Mouse (Mus musculus) forebrain, embryonic 11.5 days (tissue): ENCODE measurements at regions not wholly inside any gene's neighbourhood (a gene's known extent, or its start where the extent isn't known, plus 50 kb on each side); places are given as distances from the start of the nearest gene placed in this dataset.

Experiments used
- ATAC-seq: fragments of 200-750 bp; cut with Nextera tagmentation; replicated peaks from 2 replicates; pipeline ENCODE4 v1.8.0; 2017; ENCODE audit warnings: moderate TSS enrichment; ENCODE audit not compliant: low FRiP score
- DNase-seq: peaks from one replicate; pipeline ENCODE4 v3.0.0-alpha.2; 2017; ENCODE audit warnings: low spot score
- H3K27ac ChIP-seq: fragments of 300-500 bp; sonication (generic); 2 replicates; pipeline ENCODE4 v1.5.1; 2014; ENCODE audit warnings: low read depth, low read length
- H3K27me3 ChIP-seq: fragments of 300-500 bp; sonication (generic); 2 replicates; pipeline ENCODE4 v1.6.1; 2014; ENCODE audit warnings: mild to moderate bottlenecking, low read length, mixed read lengths; ENCODE audit not compliant: control insufficient read depth, insufficient read depth
- H3K36me3 ChIP-seq: fragments of 300-500 bp; sonication (generic); 2 replicates; pipeline ENCODE4 v1.6.1; 2014; ENCODE audit warnings: mild to moderate bottlenecking, low read length, moderate library complexity, mixed read lengths; ENCODE audit not compliant: control insufficient read depth, insufficient read depth
- H3K4me1 ChIP-seq: fragments of 300-500 bp; sonication (generic); replicated peaks from 2 replicates; pipeline ENCODE4 v1.6.1; 2014; ENCODE audit warnings: low read length, mixed read lengths; ENCODE audit not compliant: control insufficient read depth, insufficient read depth
- H3K4me2 ChIP-seq: fragments of 300-500 bp; sonication (generic); 2 replicates; pipeline ENCODE4 v1.6.1; 2014; ENCODE audit warnings: low read depth, mild to moderate bottlenecking, low read length, moderate library complexity, mixed read lengths; ENCODE audit not compliant: severe bottlenecking
- H3K4me3 ChIP-seq: fragments of 300-500 bp; sonication (generic); 2 replicates; pipeline ENCODE4 v1.5.1; 2014; ENCODE audit warnings: low read depth, low read length
- H3K9ac ChIP-seq: fragments of 300-500 bp; sonication (generic); 2 replicates; pipeline ENCODE4 v1.6.1; 2014; ENCODE audit warnings: low read length
- H3K9me3 ChIP-seq: fragments of 300-500 bp; sonication (generic); 2 replicates; pipeline ENCODE4 v1.6.1; 2016; ENCODE audit warnings: low read length, mixed read lengths; ENCODE audit not compliant: control insufficient read depth
- WGBS: fragments of 180-500 bp; shearing (Covaris S2); extraction: QIAGEN DNeasy Blood & Tissue Kit; methylation state at CpG from one replicate; pipeline ENCODE4 v1.1.7; 2014; 5-methylcytosine and 5-hydroxymethylcytosine counted together

DNA sequence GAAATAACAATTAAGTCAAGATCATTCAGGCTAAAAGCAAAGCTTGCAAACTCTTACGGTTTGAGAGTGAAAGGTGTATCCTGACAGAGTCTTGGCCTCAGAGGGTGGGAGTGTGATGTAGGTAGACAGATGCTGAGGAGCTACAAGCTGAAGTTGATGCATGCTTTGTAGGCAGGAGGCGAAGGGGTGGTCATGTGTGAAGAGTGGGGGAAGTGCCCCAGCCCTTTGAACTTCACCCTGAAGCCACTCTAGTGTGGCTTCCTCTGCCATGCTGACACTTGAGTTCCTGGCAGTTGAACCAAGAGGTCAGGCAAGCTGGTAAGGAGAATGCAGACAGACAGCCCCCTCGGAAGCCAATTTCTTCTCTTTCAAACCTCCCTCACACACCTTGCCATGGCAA is 141.0 kb upstream of the Sox5 start:
- no peak overlapping the region for H3K4me3 ChIP-seq
- 89% methylated on average over 3 of the region's 3 CpGs for WGBS
- no peak overlapping the region for H3K4me2 ChIP-seq
- no peaks in the 10 kb centered on the region for H3K36me3 ChIP-seq
- no peaks in the 10 kb centered on the region for H3K9me3 ChIP-seq
- H3K4me1 ChIP-seq: no peaks in the 10 kb centered on the region
- H3K27ac ChIP-seq: no peak overlapping the region
- no peak overlapping the region for H3K9ac ChIP-seq
- H3K27me3 ChIP-seq: no peaks in the 10 kb centered on the region
- DNase-seq: no peak
- ATAC-seq: no peak

DNA sequence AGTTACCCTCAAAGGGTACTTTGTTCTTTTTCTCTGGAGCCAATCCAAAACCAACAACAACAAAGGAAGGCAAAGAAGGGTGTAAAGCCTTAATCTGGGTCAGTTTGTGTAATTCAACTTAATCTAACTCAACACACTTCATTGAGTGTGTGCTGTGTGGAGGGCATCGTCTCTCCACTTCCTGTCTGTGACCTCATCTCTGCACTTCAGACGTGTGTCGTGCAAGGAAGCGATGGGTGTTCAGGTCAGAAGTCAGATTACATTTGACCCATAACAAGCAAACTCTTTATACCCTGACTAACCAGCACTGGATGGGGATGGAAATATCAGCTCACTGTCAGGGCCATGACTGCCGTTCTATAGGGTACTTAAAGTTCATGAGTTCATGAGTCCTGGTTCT is 138.0 kb upstream of the Sox5 start:
- ATAC-seq: no peak
- no peaks in the 10 kb centered on the region for H3K36me3 ChIP-seq
- H3K4me2 ChIP-seq: no peak overlapping the region
- no peaks in the 10 kb centered on the region for H3K9me3 ChIP-seq
- no peak overlapping the region for H3K27ac ChIP-seq
- no peak overlapping the region for H3K9ac ChIP-seq
- no peaks in the 10 kb centered on the region for H3K27me3 ChIP-seq
- H3K4me1 ChIP-seq: no peaks in the 10 kb centered on the region
- no peak for DNase-seq
- 69% methylated on average over 5 of the region's 5 CpGs for WGBS
- H3K4me3 ChIP-seq: no peak overlapping the region

DNA sequence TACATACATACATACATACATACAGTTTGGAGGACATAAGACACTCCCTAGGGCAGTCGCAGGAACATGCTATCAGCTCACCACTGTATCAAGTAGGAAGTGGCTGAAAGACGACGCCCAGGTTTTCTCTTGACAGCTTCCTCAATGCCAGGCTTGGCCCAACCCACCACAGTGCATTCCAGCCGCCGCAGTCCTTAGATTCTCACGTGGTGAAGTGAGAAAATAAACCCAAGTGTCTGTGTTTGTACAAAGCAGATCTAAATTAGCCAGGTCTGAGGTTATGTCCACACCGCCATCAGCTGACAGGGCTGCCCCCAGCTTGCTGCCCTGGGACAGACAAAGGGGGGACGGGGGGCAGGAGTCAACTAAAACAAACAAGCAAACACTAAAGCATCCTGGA is 135.4 kb upstream of the Sox5 start:
- Histone ChIP-seq H3K4me3 (no peak overlapping the region), H3K27ac (no peak overlapping the region), H3K9me3 (no peaks in the 10 kb centered on the region), H3K27me3 (no peaks in the 10 kb centered on the region), H3K36me3 (no peaks in the 10 kb centered on the region), H3K9ac (no peak overlapping the region), H3K4me2 (no peak overlapping the region), H3K4me1 (no peaks in the 10 kb centered on the region)
- ATAC-seq (no peak), DNase-seq (no peak)
- WGBS: 65% methylated on average over 8 of the region's 8 CpGs

DNA sequence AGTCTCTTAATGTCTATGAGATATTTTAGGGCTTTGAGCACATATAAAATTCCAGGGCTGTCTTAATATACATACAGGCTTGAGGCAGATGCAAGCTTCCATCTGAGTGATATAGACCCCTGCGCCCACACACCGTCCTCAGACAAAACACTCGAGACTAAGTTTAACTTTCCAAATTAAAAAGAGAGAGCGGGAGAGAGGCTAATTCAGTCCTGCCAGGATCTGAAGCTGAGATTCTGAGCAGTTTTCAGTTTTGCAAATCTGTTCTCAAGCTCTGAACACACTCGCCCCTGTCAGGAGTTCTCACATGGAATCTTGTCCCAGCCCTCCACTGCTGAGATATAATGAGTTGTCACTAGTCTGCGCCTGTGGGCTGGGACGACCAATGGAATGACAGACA is 130.0 kb upstream of the Sox5 start:
- ATAC-seq: no peak
- DNase-seq: no peak
- Histone ChIP-seq H3K4me2 (no peak overlapping the region), H3K9ac (no peak overlapping the region), H3K36me3 (no peaks in the 10 kb centered on the region), H3K4me1 (no peaks in the 10 kb centered on the region), H3K27me3 (no peaks in the 10 kb centered on the region), H3K9me3 (no peaks in the 10 kb centered on the region), H3K27ac (no peak overlapping the region), H3K4me3 (no peak overlapping the region)
- 74% methylated on average over 7 of the region's 7 CpGs for WGBS

DNA sequence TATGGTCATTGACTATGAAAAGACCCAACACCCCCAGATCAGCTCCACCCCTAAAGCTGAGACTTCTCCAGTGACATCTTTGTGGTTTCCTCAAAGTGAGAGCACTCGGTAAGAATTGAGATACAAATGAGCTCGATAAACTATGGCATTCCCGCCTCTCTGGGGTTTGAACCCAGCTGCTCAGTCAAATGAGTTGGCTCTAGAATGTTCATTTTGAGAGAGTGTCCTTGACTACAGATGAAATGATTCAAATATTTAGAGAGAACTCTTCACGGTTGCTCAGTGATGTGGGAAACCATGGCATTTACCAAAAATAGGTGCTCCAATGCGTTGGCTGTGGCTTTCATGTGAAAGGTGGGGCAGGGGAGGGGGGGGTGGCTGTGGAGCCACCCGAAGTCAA is 128.6 kb upstream of the Sox5 start:
- WGBS: 87% methylated on average over 6 of the region's 6 CpGs
- Histone ChIP-seq H3K4me3 (no peak overlapping the region), H3K9me3 (no peaks in the 10 kb centered on the region), H3K9ac (no peak overlapping the region), H3K27me3 (no peaks in the 10 kb centered on the region), H3K4me2 (no peak overlapping the region), H3K36me3 (no peaks in the 10 kb centered on the region), H3K4me1 (no peaks in the 10 kb centered on the region), H3K27ac (no peak overlapping the region)
- DNase-seq (no peak), ATAC-seq (no peak)

GRCm38 (mm10) chr6:144908646-144909045 is 126.9 kb upstream of the Sox5 start:
- no peak overlapping the region for H3K9ac ChIP-seq
- H3K4me2 ChIP-seq: no peak overlapping the region
- 92% methylated on average over 11 of the region's 11 CpGs for WGBS
- no peak overlapping the region for H3K27ac ChIP-seq
- H3K4me3 ChIP-seq: no peak overlapping the region
- no peaks in the 10 kb centered on the region for H3K4me1 ChIP-seq
- no peaks in the 10 kb centered on the region for H3K27me3 ChIP-seq
- ATAC-seq (no peak), DNase-seq (no peak)
- H3K9me3 ChIP-seq: no peaks in the 10 kb centered on the region
- H3K36me3 ChIP-seq: no peaks in the 10 kb centered on the region

GRCm38 (mm10) chr6:144903156-144903555 is 121.4 kb upstream of the Sox5 start:
- no peaks in the 10 kb centered on the region for H3K27me3 ChIP-seq
- no peaks in the 10 kb centered on the region for H3K9me3 ChIP-seq
- H3K36me3 ChIP-seq: no peaks in the 10 kb centered on the region
- no peak overlapping the region for H3K4me2 ChIP-seq
- no peak overlapping the region for H3K9ac ChIP-seq
- 61% methylated on average over 10 of the region's 10 CpGs for WGBS
- no peak overlapping the region for H3K4me3 ChIP-seq
- DNase-seq: no peak
- H3K27ac ChIP-seq: no peak overlapping the region
- H3K4me1 ChIP-seq: no peaks in the 10 kb centered on the region; the same call in 1 of the 2 replicates
- ATAC-seq: no peak

DNA sequence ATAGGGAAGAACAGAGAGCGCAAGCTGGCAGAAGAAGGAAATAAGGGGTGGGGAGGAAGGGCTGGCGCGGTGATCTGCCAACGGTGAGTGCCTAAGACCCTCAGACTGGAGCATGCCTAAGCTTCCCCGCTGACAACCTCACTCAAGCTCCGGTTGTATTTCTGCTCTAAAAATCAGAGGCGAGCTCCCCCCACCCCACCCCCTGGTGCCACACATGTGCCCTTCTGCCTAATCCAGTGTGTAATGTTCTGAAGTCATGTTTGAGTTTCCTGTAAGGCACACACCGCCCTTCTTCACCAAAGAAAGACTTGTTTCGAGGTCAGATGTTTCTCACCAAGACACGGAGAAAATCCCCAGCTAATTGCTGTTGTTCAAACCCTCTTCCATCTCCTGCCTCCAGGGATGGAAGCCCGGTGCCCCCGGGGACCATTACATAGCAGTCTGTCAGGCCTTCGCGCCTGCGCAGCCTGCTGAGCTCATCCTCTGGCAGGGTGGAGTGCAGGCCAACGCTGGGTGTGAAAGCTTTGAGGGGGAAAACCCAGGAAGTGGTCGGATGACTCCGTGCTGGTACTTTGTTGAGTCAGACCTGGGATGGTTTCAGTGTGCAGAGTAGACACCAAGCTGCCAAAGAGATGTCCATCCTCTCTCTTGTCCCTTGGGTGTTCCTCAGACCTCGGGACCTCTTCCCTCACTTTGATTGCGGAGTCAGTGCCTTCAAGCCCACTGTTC is 120.7 kb upstream of the Sox5 start:
- H3K36me3 ChIP-seq: no peaks in the 10 kb centered on the region
- H3K9me3 ChIP-seq: no peaks in the 10 kb centered on the region
- H3K4me2 ChIP-seq: no peak overlapping the region
- H3K27me3 ChIP-seq: no peaks in the 10 kb centered on the region
- H3K27ac ChIP-seq: no peak overlapping the region
- H3K9ac ChIP-seq: no peak overlapping the region
- H3K4me1 ChIP-seq: no peaks in the 10 kb centered on the region; the same call in 1 of the 2 replicates
- ATAC-seq (no peak), DNase-seq (no peak)
- no peak overlapping the region for H3K4me3 ChIP-seq
- WGBS: 79% methylated on average over 20 of the region's 20 CpGs

DNA sequence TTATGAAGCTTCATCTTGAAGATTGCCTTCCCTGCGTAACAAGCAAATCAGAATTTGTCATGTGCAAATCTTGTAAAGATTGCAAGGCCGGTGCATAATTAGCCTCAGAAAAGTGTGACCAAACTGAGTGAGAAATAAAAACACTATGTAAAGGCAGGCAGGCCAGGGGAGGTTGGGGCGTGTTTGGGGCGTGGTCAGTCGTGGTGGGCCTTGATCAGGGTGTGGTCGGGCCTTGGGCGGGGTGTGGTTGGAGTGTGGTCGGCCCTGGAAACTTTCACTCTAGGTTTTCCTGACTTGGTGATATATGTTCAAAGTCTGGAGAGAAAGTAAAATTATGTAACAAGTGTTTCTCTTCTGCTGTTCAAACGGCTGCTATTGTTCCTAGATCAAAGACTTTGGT is 120.0 kb upstream of the Sox5 start:
- Histone ChIP-seq H3K4me3 (no peak overlapping the region), H3K36me3 (no peaks in the 10 kb centered on the region), H3K27me3 (no peaks in the 10 kb centered on the region), H3K9me3 (no peaks in the 10 kb centered on the region), H3K9ac (no peak overlapping the region), H3K27ac (no peak overlapping the region), H3K4me1 (no peaks in the 10 kb centered on the region; the same call in 1 of the 2 replicates), H3K4me2 (no peak overlapping the region)
- DNase-seq (no peak), ATAC-seq (no peak)
- WGBS: 85% methylated on average over 9 of the region's 9 CpGs
